Mouse (Mus musculus) midbrain, embryonic 15.5 days (tissue): ENCODE results near the gene Atp8b3. TPM values are rescaled to one million over a fixed set of nuclear protein-coding genes. Genes with fewer than 3 reads are reported as not detected.

Experiments used
- ATAC-seq: fragments of 200-750 bp; cut with Nextera tagmentation; replicated peaks from 2 replicates; pipeline ENCODE4 v1.8.0; 2017; ENCODE audit warnings: moderate TSS enrichment
- H3K27ac ChIP-seq: fragments of 300-500 bp; sonication (generic); 2 replicates; pipeline ENCODE4 v1.5.1; 2015; ENCODE audit warnings: mild to moderate bottlenecking, inconsistent platforms
- H3K27me3 ChIP-seq: fragments of 300-500 bp; sonication (generic); replicated peaks from 2 replicates; pipeline ENCODE4 v1.6.1; 2015; ENCODE audit warnings: inconsistent platforms
- H3K36me3 ChIP-seq: fragments of 300-500 bp; sonication (generic); replicated peaks from 2 replicates; pipeline ENCODE4 v1.6.1; 2015; ENCODE audit warnings: inconsistent platforms
- H3K4me1 ChIP-seq: fragments of 300-500 bp; sonication (generic); 2 replicates; pipeline ENCODE4 v1.6.1; 2015; ENCODE audit warnings: inconsistent platforms
- H3K4me2 ChIP-seq: fragments of 300-500 bp; sonication (generic); 2 replicates; pipeline ENCODE4 v1.6.1; 2015; ENCODE audit warnings: inconsistent platforms, mild to moderate bottlenecking, moderate library complexity
- H3K4me3 ChIP-seq: fragments of 300-500 bp; sonication (generic); 2 replicates; pipeline ENCODE4 v1.5.1; 2015; ENCODE audit warnings: mild to moderate bottlenecking, inconsistent platforms
- H3K9ac ChIP-seq: fragments of 300-500 bp; sonication (generic); 2 replicates; pipeline ENCODE4 v1.6.1; 2015; ENCODE audit warnings: mild to moderate bottlenecking, inconsistent platforms
- H3K9me3 ChIP-seq: fragments of 300-500 bp; sonication (generic); 2 replicates; pipeline ENCODE4 v1.6.1; 2016; ENCODE audit warnings: inconsistent platforms
- WGBS: fragments of 180-500 bp; shearing (Covaris S2); methylation state at CpG from one replicate; pipeline ENCODE4 v1.1.7; 2015; ENCODE audit warnings: mixed read lengths; 5-methylcytosine and 5-hydroxymethylcytosine counted together
- polyA plus RNA-seq: library from polyadenylated mRNA; unstranded; fragments of >200 nt; fragmentation: Nextera tagmentation; extraction: Ambion mirVana; gene quantifications from 2 replicates; pipeline ENCODE4 v1.2.1, GENCODE M21; 2015

The Atp8b3 gene
- polyA plus RNA-seq, 1 experiment from 2014 or later = 0.90 TPM

DNA sequence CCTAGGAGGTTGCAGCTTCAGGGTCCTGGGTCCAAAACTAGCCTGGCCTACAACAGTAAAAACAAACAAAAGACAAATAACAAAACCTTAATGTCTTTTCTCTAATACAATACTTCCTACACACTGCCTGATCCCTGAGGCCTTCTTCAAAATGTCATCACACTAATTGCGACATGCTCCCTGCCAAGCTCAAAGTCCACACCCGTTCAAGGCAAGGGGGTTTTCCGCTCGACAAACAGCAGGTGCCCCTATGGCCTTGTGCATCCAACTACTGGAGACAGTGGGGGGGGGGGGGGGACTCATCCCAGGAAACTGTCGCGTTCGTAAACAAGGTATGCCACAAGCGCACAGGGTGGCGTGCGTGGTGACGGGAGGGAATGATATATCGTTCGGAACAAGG, 21.7 kb upstream of the Atp8b3 start:
- Histone ChIP-seq H3K27me3 (no peaks in the 10 kb centered on the region), H3K4me1 (peaks cover 48% of the 10 kb centered on the region), H3K9me3 (no peaks in the 10 kb centered on the region), H3K27ac (peak overlapping the region; percentile 89; the same call in 1 of the 2 replicates), H3K4me3 (peak overlapping the region; percentile 81), H3K9ac (peak overlapping the region; percentile 89), H3K4me2 (peak overlapping the region; percentile 79), H3K36me3 (no peaks in the 10 kb centered on the region)
- 2% methylated on average over 13 of the region's 13 CpGs for WGBS
- ATAC-seq = no peak

- H3K27ac ChIP-seq = no peak overlapping the region
- 87% methylated on average over 7 of the region's 7 CpGs for WGBS
- H3K4me3 ChIP-seq = no peak overlapping the region
- H3K9me3 ChIP-seq = no peaks in the 10 kb centered on the region
- no peaks in the 10 kb centered on the region for H3K36me3 ChIP-seq
- H3K4me2 ChIP-seq = no peak overlapping the region
- no peak for ATAC-seq
- no peak overlapping the region for H3K9ac ChIP-seq
- no peaks in the 10 kb centered on the region for H3K27me3 ChIP-seq
- peaks cover 48% of the 10 kb centered on the region for H3K4me1 ChIP-seq
Measured at GRCm38 (mm10) chr10:80559431-80559830, 20.5 kb upstream of the Atp8b3 start.

DNA sequence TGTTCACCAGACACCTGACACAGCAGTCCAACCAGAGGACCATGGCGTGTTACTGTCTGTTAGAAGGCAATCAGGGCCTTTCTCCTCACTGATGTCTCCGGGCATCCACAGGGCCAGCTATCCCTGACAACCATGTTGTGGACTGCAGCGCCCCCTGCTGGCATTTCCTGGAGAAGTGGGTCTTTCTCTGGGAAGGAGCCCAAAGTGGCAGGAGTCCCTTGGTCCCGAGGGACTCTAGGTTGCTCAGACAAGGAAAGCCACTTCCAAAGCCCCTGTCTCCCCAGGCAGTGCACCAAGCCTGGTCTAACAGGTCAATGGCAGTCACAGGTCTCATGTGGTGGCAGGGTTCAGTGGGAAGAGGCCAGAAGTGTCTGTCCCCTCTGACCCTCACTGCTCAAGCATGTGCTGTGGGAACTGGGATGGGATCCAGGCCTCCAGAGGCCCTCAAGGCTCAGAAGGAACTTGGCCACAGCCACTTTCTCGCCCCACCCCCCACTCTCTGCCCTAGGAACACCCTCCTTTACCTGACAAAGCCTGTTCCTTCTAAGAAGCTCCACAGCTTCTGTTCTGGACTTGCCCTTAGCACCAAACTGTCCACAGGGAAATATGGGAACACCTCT, 18.5 kb upstream of the Atp8b3 start:
- no peak overlapping the region for H3K9ac ChIP-seq
- H3K4me3 ChIP-seq = no peak overlapping the region
- H3K4me2 ChIP-seq = no peak overlapping the region
- WGBS = 32% methylated on average over 5 of the region's 5 CpGs
- no peak overlapping the region for H3K27ac ChIP-seq
- peaks cover 41% of the 10 kb centered on the region for H3K4me1 ChIP-seq
- no peaks in the 10 kb centered on the region for H3K27me3 ChIP-seq
- no peak for ATAC-seq
- no peaks in the 10 kb centered on the region for H3K36me3 ChIP-seq
- no peaks in the 10 kb centered on the region for H3K9me3 ChIP-seq

DNA sequence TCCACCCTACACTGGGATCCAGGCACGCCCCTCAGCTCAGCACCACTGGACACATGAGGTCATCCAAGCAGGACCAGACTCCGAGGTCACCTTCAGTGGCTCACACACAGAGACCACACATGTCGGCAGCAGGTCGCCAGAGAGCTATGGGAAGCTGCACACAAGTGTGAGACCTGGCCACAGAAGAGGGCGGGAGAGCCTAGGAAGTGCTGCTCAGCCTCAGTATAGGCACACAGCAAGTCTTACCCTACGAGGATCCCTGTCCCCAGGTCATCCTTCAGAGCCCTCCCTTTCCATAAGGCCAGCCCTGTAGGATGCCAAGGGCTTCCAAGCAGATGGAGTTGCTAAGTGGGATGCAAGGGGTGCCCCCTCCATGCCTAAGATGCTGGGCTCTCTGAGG, 15.1 kb upstream of the Atp8b3 start:
- H3K4me1 ChIP-seq = peaks cover 19% of the 10 kb centered on the region
- peaks cover 9% of the 10 kb centered on the region; the same call in 1 of the 2 replicates for H3K36me3 ChIP-seq
- H3K4me2 ChIP-seq = no peak overlapping the region
- H3K4me3 ChIP-seq = no peak overlapping the region
- no peak overlapping the region for H3K27ac ChIP-seq
- WGBS = 88% methylated on average over 6 of the region's 6 CpGs
- no peak for ATAC-seq
- no peaks in the 10 kb centered on the region for H3K9me3 ChIP-seq
- no peaks in the 10 kb centered on the region for H3K27me3 ChIP-seq
- H3K9ac ChIP-seq = no peak overlapping the region

- no peak overlapping the region for H3K4me2 ChIP-seq
- H3K4me3 ChIP-seq = no peak overlapping the region
- H3K9ac ChIP-seq = no peak overlapping the region
- H3K27me3 ChIP-seq = no peaks in the 10 kb centered on the region
- H3K9me3 ChIP-seq = no peaks in the 10 kb centered on the region
- peaks cover 9% of the 10 kb centered on the region; the same call in 1 of the 2 replicates for H3K36me3 ChIP-seq
- H3K4me1 ChIP-seq = peaks cover 20% of the 10 kb centered on the region
- ATAC-seq = no peak
- WGBS = 90% methylated on average over 8 of the region's 8 CpGs
- no peak overlapping the region for H3K27ac ChIP-seq
Measured at GRCm38 (mm10) chr10:80553575-80553974, 14.7 kb upstream of the Atp8b3 start.

- Histone ChIP-seq H3K4me3 (no peak overlapping the region), H3K4me1 (peaks cover 9% of the 10 kb centered on the region), H3K36me3 (peaks cover 15% of the 10 kb centered on the region; the same call in 1 of the 2 replicates), H3K4me2 (no peak overlapping the region), H3K9me3 (no peaks in the 10 kb centered on the region), H3K27ac (no peak overlapping the region), H3K27me3 (no peaks in the 10 kb centered on the region), H3K9ac (no peak overlapping the region)
- no peak for ATAC-seq
- 68% methylated on average over 9 of the region's 9 CpGs for WGBS
Measured at GRCm38 (mm10) chr10:80552364-80552763, 13.4 kb upstream of the Atp8b3 start.

DNA sequence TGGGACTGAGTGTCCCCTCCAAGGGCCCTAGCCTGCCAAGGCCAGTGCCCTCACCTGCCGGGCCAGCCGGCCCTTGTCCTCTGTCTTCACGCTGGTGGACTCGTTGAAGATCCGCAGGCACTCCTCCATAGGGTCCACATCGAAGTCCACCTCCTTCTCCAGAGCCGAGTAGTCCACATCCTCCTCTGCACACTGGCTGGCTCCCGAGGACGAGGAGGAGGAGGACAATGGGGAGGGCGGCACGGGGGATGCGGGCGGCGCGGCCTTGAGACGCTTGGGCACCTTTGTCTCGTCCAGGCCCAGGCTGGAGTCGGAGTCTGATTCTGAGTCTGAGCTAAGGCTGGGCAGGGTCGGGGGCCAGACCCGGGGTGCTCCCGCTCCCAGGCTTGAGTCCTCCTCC, 10.4 kb upstream of the Atp8b3 start:
- ATAC-seq = no peak
- H3K27ac ChIP-seq = no peak overlapping the region
- H3K4me1 ChIP-seq = peaks cover 4% of the 10 kb centered on the region; the same call in 1 of the 2 replicates
- no peak overlapping the region for H3K9ac ChIP-seq
- H3K4me3 ChIP-seq = no peak overlapping the region
- WGBS = 88% methylated on average over 21 of the region's 21 CpGs
- H3K36me3 ChIP-seq = peaks cover 30% of the 10 kb centered on the region
- no peak overlapping the region for H3K4me2 ChIP-seq
- no peaks in the 10 kb centered on the region for H3K9me3 ChIP-seq
- H3K27me3 ChIP-seq = no peaks in the 10 kb centered on the region

GRCm38 (mm10) chr10:80548428-80549006, 9.6 kb upstream of the Atp8b3 start:
- H3K9me3 ChIP-seq = no peaks in the 10 kb centered on the region
- H3K4me1 ChIP-seq = peaks cover 4% of the 10 kb centered on the region; the same call in 1 of the 2 replicates
- H3K4me2 ChIP-seq = no peak overlapping the region
- peak; percentile 40 for ATAC-seq
- no peaks in the 10 kb centered on the region for H3K27me3 ChIP-seq
- H3K27ac ChIP-seq = no peak overlapping the region
- WGBS = 74% methylated on average over 10 of the region's 10 CpGs
- H3K36me3 ChIP-seq = peaks cover 38% of the 10 kb centered on the region
- no peak overlapping the region for H3K9ac ChIP-seq
- no peak overlapping the region for H3K4me3 ChIP-seq

DNA sequence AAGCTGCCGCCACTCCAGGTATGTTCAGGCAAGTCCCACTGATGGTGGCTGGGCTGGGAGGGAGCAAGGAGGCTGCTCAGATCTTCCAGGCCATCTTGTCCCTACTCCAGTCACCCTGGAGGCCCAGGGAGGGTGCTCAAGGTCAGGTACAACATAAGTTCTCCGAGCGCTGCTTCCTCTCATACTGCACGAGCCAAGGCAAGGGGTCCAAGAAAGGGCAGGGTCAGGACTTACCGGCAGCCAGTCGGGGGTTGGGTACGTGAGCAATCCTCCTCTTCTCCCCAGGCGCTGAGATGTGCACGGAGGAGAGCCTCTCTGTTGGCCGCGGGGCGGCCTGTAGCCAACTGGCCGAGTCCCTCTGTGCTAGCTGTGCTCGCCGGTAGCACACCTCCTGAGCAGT, 8.6 kb upstream of the Atp8b3 start:
- no peak overlapping the region for H3K4me2 ChIP-seq
- H3K36me3 ChIP-seq = peaks cover 46% of the 10 kb centered on the region
- no peak overlapping the region for H3K4me3 ChIP-seq
- no peak for ATAC-seq
- no peak overlapping the region for H3K9ac ChIP-seq
- H3K4me1 ChIP-seq = peaks cover 4% of the 10 kb centered on the region; the same call in 1 of the 2 replicates
- no peak overlapping the region for H3K27ac ChIP-seq
- H3K9me3 ChIP-seq = no peaks in the 10 kb centered on the region
- H3K27me3 ChIP-seq = no peaks in the 10 kb centered on the region
- WGBS = 90% methylated on average over 15 of the region's 15 CpGs

DNA sequence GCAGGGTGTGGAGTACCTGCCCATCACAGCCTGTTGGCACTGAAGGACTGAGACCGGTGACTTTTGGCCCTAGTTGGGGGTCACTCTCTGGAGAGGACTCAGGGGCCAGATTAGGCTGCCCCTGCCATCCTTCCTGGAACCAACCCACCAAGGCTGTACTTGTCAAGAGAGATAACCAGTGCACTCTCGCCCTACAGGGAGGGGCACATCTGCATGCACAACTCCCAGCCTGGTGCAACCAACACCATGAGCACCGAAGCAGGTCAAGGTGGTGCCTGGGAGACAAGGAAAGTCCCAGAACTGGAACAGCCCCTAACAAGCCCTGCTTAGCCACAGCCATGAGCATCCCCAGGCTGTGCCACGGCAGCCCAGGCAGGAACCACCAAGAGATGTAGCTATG, 8.0 kb upstream of the Atp8b3 start:
- H3K36me3 ChIP-seq = peaks cover 49% of the 10 kb centered on the region
- ATAC-seq = no peak
- 93% methylated on average over 4 of the region's 4 CpGs for WGBS

DNA sequence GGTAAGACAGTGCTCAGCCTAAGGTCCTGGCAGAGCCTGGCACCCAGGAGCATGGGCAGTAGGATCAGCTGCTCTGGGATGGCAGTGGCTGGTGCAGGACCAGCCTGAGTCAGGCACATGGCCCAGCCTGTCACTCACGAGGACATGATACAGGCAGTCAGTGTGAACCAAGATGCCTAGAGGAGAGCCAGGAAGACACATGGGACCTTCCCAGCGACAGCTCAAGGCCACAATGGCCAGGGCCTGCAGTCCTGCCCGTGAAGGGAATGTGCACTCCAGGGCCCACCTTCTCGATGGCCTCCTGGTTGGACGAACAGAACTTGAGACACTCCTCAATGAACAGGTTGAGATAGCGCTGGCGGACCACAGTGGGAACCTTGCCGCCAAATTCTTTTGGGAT, 6.7 kb upstream of the Atp8b3 start:
- 94% methylated on average over 8 of the region's 8 CpGs for WGBS
- Histone ChIP-seq H3K4me1 (peaks cover 4% of the 10 kb centered on the region; the same call in 1 of the 2 replicates), H3K36me3 (peaks cover 49% of the 10 kb centered on the region)

More for the DNA sequence above, 8.0 kb upstream of the Atp8b3 start:
- no peak overlapping the region for H3K27ac ChIP-seq
- peaks cover 4% of the 10 kb centered on the region; the same call in 1 of the 2 replicates for H3K4me1 ChIP-seq
- H3K4me2 ChIP-seq = no peak overlapping the region
- no peak overlapping the region for H3K4me3 ChIP-seq
- no peak overlapping the region for H3K9ac ChIP-seq
- H3K27me3 ChIP-seq = no peaks in the 10 kb centered on the region
- no peaks in the 10 kb centered on the region for H3K9me3 ChIP-seq

GRCm38 (mm10) chr10:80543873-80544272, 4.9 kb upstream of the Atp8b3 start:
- 95% methylated on average over 14 of the region's 14 CpGs for WGBS
- H3K9ac ChIP-seq = no peak overlapping the region
- no peak overlapping the region for H3K4me3 ChIP-seq
- no peaks in the 10 kb centered on the region for H3K9me3 ChIP-seq
- H3K27ac ChIP-seq = no peak overlapping the region
- H3K27me3 ChIP-seq = 0 out of 2 replicates have a peak, but pooled peaks cover 2% of the 10 kb centered on the region
- peaks cover 7% of the 10 kb centered on the region; the same call in 1 of the 2 replicates for H3K4me1 ChIP-seq
- no peak for ATAC-seq
- H3K4me2 ChIP-seq = no peak overlapping the region
- H3K36me3 ChIP-seq = peaks cover 40% of the 10 kb centered on the region

More for the DNA sequence above, 6.7 kb upstream of the Atp8b3 start:
- Histone ChIP-seq H3K9ac (no peak overlapping the region), H3K4me3 (no peak overlapping the region), H3K27me3 (no peaks in the 10 kb centered on the region), H3K9me3 (no peaks in the 10 kb centered on the region), H3K27ac (no peak overlapping the region), H3K4me2 (no peak overlapping the region)
- ATAC-seq = no peak

GRCm38 (mm10) chr10:80539493-80539892, 569 bp upstream of the Atp8b3 start:
- H3K4me2 ChIP-seq = no peak overlapping the region
- 54% methylated on average over 5 of the region's 5 CpGs for WGBS
- no peak for ATAC-seq
- H3K4me1 ChIP-seq = peaks cover 4% of the 10 kb centered on the region; the same call in 1 of the 2 replicates
- H3K9me3 ChIP-seq = no peaks in the 10 kb centered on the region
- H3K36me3 ChIP-seq = peaks cover 21% of the 10 kb centered on the region
- no peak overlapping the region for H3K27ac ChIP-seq
- H3K4me3 ChIP-seq = no peak overlapping the region
- H3K27me3 ChIP-seq = peaks cover 39% of the 10 kb centered on the region
- no peak overlapping the region for H3K9ac ChIP-seq
